Mouse (Mus musculus) layer of hippocampus, adult 2 months (tissue): ENCODE data around the gene Sp100. TPM values are rescaled to one million over a fixed set of nuclear protein-coding genes. Genes with fewer than 3 reads are reported as not detected.
"Not testable (repeated sequence)": the region's sequence is repeated elsewhere in the genome, so short reads cannot be mapped to it uniquely, and the experiment has no call there.

Experiments used
- DNase-seq, 2 experiments: peaks; one replicate each; pipeline ENCODE4 v3.0.0; 2022; ENCODE audit warnings: low spot score in 2 of 2
- H3K27ac ChIP-seq: fragments of 200-600 bp; 2 replicates; pipeline ENCODE4 v1.8.1; 2022
- H3K4me3 ChIP-seq: fragments of 200-600 bp; 2 replicates; pipeline ENCODE4 v1.8.1; 2022; ENCODE audit warnings: mild to moderate bottlenecking
- long read RNA-seq, 2 experiments: library from polyadenylated mRNA; stranded (forward); transcript quantifications; one replicate each; pipeline ENCODE4 v2.0.0; 2021; ENCODE audit warnings: borderline mapping rate in 2 of 2
- total RNA-seq, 2 experiments: library from RNA; stranded (reverse); gene quantifications; 2 replicates each; pipeline ENCODE4 v1.2.3; 2021

Gene Sp100
- 1 to 10 TPM; 2.8 to 3.6 TPM for total RNA-seq
- long read RNA-seq, experiment 1, partial matches to known transcripts, result 0 of 1 reads
- long read RNA-seq, experiment 1, other reads (novel, unspliced or antisense), result 1 of 1 reads
- long read RNA-seq, experiment 2, partial matches to known transcripts, result 0 of 1 reads
- long read RNA-seq, experiment 2, other reads (novel, unspliced or antisense), result 0 of 1 reads

GRCm38 (mm10) chr1:85649881-85650280 is at the start of gene Sp100:
TSS of gene Sp100 (plus strand) at chr1:85649988.
- H3K4me3 ChIP-seq, H3K27ac ChIP-seq, DNase-seq: not testable (repeated sequence)

GRCm38 (mm10) chr1:85600078-85600477 is 49.7 kb upstream of the Sp100 start, which contains the start of gene Sp140:
TSS of gene Sp140 (plus strand) at chr1:85600378.
- H3K27ac ChIP-seq, DNase-seq, H3K4me3 ChIP-seq: not testable (repeated sequence)

- not testable (repeated sequence) for H3K27ac ChIP-seq, DNase-seq, H3K4me3 ChIP-seq
Observed at GRCm38 (mm10) chr1:85600794-85601193, 49.0 kb upstream of the Sp100 start.

GRCm38 (mm10) chr1:85604341-85604740 is 45.4 kb upstream of the Sp100 start:
- not testable (repeated sequence) for DNase-seq, H3K27ac ChIP-seq, H3K4me3 ChIP-seq

- H3K27ac ChIP-seq, DNase-seq, H3K4me3 ChIP-seq: not testable (repeated sequence)
Observed at GRCm38 (mm10) chr1:85608361-85608760, 41.4 kb upstream of the Sp100 start.

- not testable (repeated sequence) for H3K27ac ChIP-seq, H3K4me3 ChIP-seq, DNase-seq
Observed at GRCm38 (mm10) chr1:85610581-85610980, 39.2 kb upstream of the Sp100 start.

GRCm38 (mm10) chr1:85615096-85615495 is 34.7 kb upstream of the Sp100 start:
- DNase-seq, H3K27ac ChIP-seq, H3K4me3 ChIP-seq: not testable (repeated sequence)

GRCm38 (mm10) chr1:85615819-85616218 is 34.0 kb upstream of the Sp100 start:
- DNase-seq, H3K4me3 ChIP-seq, H3K27ac ChIP-seq: not testable (repeated sequence)

GRCm38 (mm10) chr1:85617161-85617560 is 32.6 kb upstream of the Sp100 start:
- H3K4me3 ChIP-seq, H3K27ac ChIP-seq, DNase-seq: not testable (repeated sequence)

GRCm38 (mm10) chr1:85618689-85619088 is 31.1 kb upstream of the Sp100 start:
- not testable (repeated sequence) for DNase-seq, H3K4me3 ChIP-seq, H3K27ac ChIP-seq

- DNase-seq, H3K27ac ChIP-seq, H3K4me3 ChIP-seq: not testable (repeated sequence)
Observed at GRCm38 (mm10) chr1:85636936-85637335, 12.9 kb upstream of the Sp100 start.

GRCm38 (mm10) chr1:85638144-85638543 is 11.6 kb upstream of the Sp100 start:
- H3K4me3 ChIP-seq, DNase-seq: not testable (repeated sequence)

GRCm38 (mm10) chr1:85650524-85650923 is 736 bp downstream of the Sp100 start:
- H3K27ac ChIP-seq, H3K4me3 ChIP-seq, DNase-seq: not testable (repeated sequence)

More at GRCm38 (mm10) chr1:85638144-85638543, 11.6 kb upstream of the Sp100 start:
- H3K27ac ChIP-seq, result not testable (repeated sequence)

- DNase-seq, result peak in 1 of 2 experiments; percentile 12
Observed at GRCm38 (mm10) chr1:85651770-85652275, 2.0 kb downstream of the Sp100 start.

GRCm38 (mm10) chr1:85657211-85657610 is 7.4 kb downstream of the Sp100 start:
- DNase-seq, H3K27ac ChIP-seq, H3K4me3 ChIP-seq: not testable (repeated sequence)

More at GRCm38 (mm10) chr1:85651770-85652275, 2.0 kb downstream of the Sp100 start:
- not testable (repeated sequence) for H3K27ac ChIP-seq
- H3K4me3 ChIP-seq, result 0 out of 2 replicates have a peak overlapping the region, but pooled peaks have one; percentile 5
